In genomic region chr16:42875852-42875980, GRCm38 (mm10) we compare ENCODE assay signal across 8 mouse cellular contexts. TPM values are rescaled to one million over a fixed set of nuclear protein-coding genes. Genes with fewer than 3 reads are reported as not detected.
A peak's percentile ranks its signal among the peaks of the same experiment; 100 is the strongest.
DNase-seq lines count a peak whose midpoint lies in the region; ATAC-seq and TF ChIP-seq lines count a peak whose summit lies in the region.

Zbtb20 (plus strand) TSS chr16:42875881.

- H3K9ac ChIP-seq in neural tube, embryonic 12.5 days: peak within 1 kb of the TSS; percentile 74

- H3K4me1 ChIP-seq in neural tube, embryonic 12.5 days: 0 out of 2 replicates have a peak, but pooled peaks cover 6% of the 10 kb centered on the region

- H3K4me2 ChIP-seq in neural tube, embryonic 12.5 days (replicated peaks): peak within 1 kb of the TSS; percentile 68

- H3K36me3 ChIP-seq in neural tube, embryonic 12.5 days: no peaks in the 10 kb centered on the region

- peak within 1 kb of the TSS; percentile 83 for H3K4me3 ChIP-seq in layer of hippocampus, adult 2 months
- peak within 1 kb of the TSS; percentile 72 for H3K4me3 ChIP-seq in neural tube, embryonic 12.5 days

- DNase-seq in layer of hippocampus, adult 2 months (ENCODE audit: low spot score in 2 of 2): no peak
- no peak for DNase-seq in layer of hippocampus, adult 9-11 months
- no peak for DNase-seq in adrenal gland, postnatal 4 days (ENCODE audit: low spot score in 2 of 2)
- no peak for DNase-seq in gonadal fat pad, adult 2 months (ENCODE audit: low read depth)
- no peak for DNase-seq in layer of hippocampus, postnatal 25 days (ENCODE audit: extremely low spot score in 1 of 2, low spot score in 1 of 2)
- no peak for DNase-seq in urinary bladder, postnatal 10 days (ENCODE audit: low spot score)

- TF ChIP-seq CTCF in layer of hippocampus, adult 2 months (conservative IDR thresholded peaks at IDR 0.05): no peak

- 0% methylated on average over 8 of the region's 8 CpGs for WGBS in neural tube, embryonic 12.5 days

- peak within 1 kb of the TSS; percentile 96 for H3K27ac ChIP-seq in layer of hippocampus, adult 2 months
- peak within 1 kb of the TSS; percentile 93 for H3K27ac ChIP-seq in neural tube, embryonic 12.5 days

- no peaks in the 10 kb centered on the region for H3K27me3 ChIP-seq in neural tube, embryonic 12.5 days (replicated peaks)

- H3K9me3 ChIP-seq in neural tube, embryonic 12.5 days: no peaks in the 10 kb centered on the region

- ATAC-seq in neural tube, embryonic 12.5 days (ENCODE audit: low FRiP score, low read depth): no peak
- ATAC-seq in monocyte, adult 5-6 weeks (replicated peaks; ENCODE audit: insufficient number of reproducible peaks, low FRiP score, low TSS enrichment, poor library complexity, severe bottlenecking): no peak

RNA-seq across cellular contexts. Expression of gene Zbtb20, which starts in this region (rescaled TPM):
- 100 to 1,000 TPM; 335 to 353 TPM for total RNA-seq in layer of hippocampus, adult 2 months (2021)
- total RNA-seq in adrenal gland, postnatal 4 days (2021): 10 to 100 TPM; 78.8 to 85.4 TPM
- 40.3 and 58.0 TPM in 2 replicates for polyA plus RNA-seq in gonadal fat pad, adult 2 months (2012; rRNA removed)
- total RNA-seq in layer of hippocampus, postnatal 25 days (2021): 100 to 1,000 TPM; 251 to 334 TPM
- 59.2 and 65.2 TPM in 2 replicates for polyA plus RNA-seq in neural tube, embryonic 12.5 days (2016; fragmentation: Nextera tagmentation; extraction: Ambion mirVana)
- total RNA-seq in monocyte, adult 5-6 weeks (2017): 9.1 to 77.6 TPM (median 22.8 TPM) in 3 replicates
